Mouse (Mus musculus) testis, adult 2 months (tissue): Measurements from ENCODE around the gene Ube2l3. TPM values are rescaled to one million over a fixed set of nuclear protein-coding genes. Genes with fewer than 3 reads are reported as not detected.

ENCODE experiments used
- H3K27ac ChIP-seq: fragments of 200-500 bp; 2 replicates; pipeline ENCODE4 v1.5.1; 2012; ENCODE audit warnings: low read depth, low read length; ENCODE audit not compliant: control insufficient read depth, insufficient read depth
- H3K27me3 ChIP-seq: fragments of 200-500 bp; 2 replicates; pipeline ENCODE4 v1.6.1; 2012; ENCODE audit warnings: mild to moderate bottlenecking, low read length, moderate library complexity; ENCODE audit not compliant: control insufficient read depth, insufficient read depth
- H3K36me3 ChIP-seq: fragments of 200-500 bp; 2 replicates; pipeline ENCODE4 v1.6.1; 2012; ENCODE audit warnings: mild to moderate bottlenecking, low read length; ENCODE audit not compliant: control insufficient read depth, insufficient read depth
- H3K4me1 ChIP-seq: fragments of 200-500 bp; 2 replicates; pipeline ENCODE4 v1.6.1; 2012; ENCODE audit warnings: low read length; ENCODE audit not compliant: control insufficient read depth, insufficient read depth
- H3K4me3 ChIP-seq: fragments of 200-500 bp; 2 replicates; pipeline ENCODE4 v1.5.1; 2012; ENCODE audit warnings: low read depth, mild to moderate bottlenecking, low read length, moderate library complexity, mixed read lengths; ENCODE audit not compliant: control insufficient read depth
- CTCF ChIP-seq: fragments of 200-500 bp; IDR thresholded peaks from 2 replicates; pipeline ENCODE4 v1.5.1; 2012; ENCODE audit warnings: low read depth, mild to moderate bottlenecking, inconsistent platforms, low read length, moderate library complexity; ENCODE audit not compliant: control insufficient read depth, insufficient read depth, insufficient replicate concordance
- POLR2A ChIP-seq: fragments of 200-500 bp; IDR thresholded peaks from 2 replicates; pipeline ENCODE4 v1.6.1; 2012; ENCODE audit warnings: low read depth, mild to moderate bottlenecking, inconsistent platforms, low read length, moderate library complexity; ENCODE audit not compliant: control insufficient read depth
- polyA plus RNA-seq: library from polyadenylated mRNA; depleted of rRNA; stranded (reverse); fragments of >200 nt; gene quantifications from 2 replicates; pipeline ENCODE4 v1.2.3, GENCODE M21; 2012; rRNA removed

Ube2l3 gene
- polyA plus RNA-seq, 1 experiment, result 80.1 TPM

DNA sequence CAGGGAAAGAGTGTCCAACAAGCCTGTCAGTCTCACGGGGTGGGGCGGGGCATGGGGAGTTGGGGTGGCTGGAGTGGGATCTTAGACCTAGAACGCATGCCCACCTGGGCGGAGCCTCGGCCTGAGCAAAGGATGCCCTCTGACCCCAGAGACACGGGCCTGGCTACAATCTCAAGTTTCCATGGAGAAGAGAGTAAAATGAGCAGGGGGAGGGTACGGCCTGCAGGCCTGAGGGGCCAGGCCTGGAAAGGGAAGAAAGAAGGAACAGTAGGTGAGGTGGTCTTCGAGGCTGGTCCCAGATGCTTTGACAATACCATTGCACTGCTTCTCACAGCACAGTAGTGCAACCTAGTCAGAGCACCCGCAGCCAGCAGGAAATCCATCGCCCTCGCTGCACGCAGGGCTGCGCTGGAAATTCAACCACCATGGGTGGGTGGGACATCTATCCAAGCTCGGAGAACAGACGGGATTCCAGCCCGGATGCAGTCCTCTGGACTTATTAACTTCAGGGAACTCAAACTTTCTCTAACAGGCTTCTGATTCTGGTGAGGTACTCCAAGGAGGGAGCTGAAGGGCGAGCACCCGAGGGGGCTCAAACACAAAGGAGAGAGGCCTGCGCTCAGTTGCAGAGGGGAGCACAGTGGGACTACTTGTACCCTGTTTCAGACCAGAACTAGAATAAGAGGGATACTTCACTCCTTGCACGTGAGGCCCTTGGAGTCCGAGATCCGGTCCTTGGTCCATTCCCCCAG is 78.2 kb downstream of the Ube2l3 start:
- H3K4me3 ChIP-seq, result peak overlapping the region; percentile 71
- H3K4me1 ChIP-seq, result peaks cover 12% of the 10 kb centered on the region
- no peaks in the 10 kb centered on the region for H3K36me3 ChIP-seq
- TF ChIP-seq POLR2A (no peak), CTCF (no peak)
- H3K27ac ChIP-seq, result no peak overlapping the region
- H3K27me3 ChIP-seq, result no peaks in the 10 kb centered on the region

DNA sequence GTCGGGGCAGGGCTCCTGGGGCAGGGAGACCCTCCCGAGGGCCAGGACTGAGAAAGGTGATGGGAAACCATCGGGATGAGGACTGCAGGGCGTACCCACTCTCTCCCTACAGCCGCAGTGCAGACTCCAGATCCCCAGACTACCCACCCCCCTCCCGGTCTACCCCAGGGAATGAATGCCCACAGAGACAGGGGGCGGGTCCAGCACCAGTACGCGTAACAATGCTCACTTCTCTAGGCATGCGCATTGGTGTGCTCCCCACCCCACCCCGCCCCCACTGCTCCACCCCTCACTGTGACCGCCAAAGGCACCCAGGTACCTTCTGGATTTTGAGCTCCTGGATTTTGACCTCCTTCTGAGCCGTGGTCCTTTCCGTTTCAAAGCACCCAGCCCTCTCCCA is 80.9 kb downstream of the Ube2l3 start:
- peaks cover 12% of the 10 kb centered on the region for H3K4me1 ChIP-seq
- H3K27me3 ChIP-seq, result no peaks in the 10 kb centered on the region
- H3K4me3 ChIP-seq, result peak overlapping the region; percentile 86
- H3K36me3 ChIP-seq, result no peaks in the 10 kb centered on the region
- TF ChIP-seq POLR2A (peak; percentile 85; the same call in 1 of the 2 replicates), CTCF (no peak)
- H3K27ac ChIP-seq, result peak overlapping the region; percentile 69

DNA sequence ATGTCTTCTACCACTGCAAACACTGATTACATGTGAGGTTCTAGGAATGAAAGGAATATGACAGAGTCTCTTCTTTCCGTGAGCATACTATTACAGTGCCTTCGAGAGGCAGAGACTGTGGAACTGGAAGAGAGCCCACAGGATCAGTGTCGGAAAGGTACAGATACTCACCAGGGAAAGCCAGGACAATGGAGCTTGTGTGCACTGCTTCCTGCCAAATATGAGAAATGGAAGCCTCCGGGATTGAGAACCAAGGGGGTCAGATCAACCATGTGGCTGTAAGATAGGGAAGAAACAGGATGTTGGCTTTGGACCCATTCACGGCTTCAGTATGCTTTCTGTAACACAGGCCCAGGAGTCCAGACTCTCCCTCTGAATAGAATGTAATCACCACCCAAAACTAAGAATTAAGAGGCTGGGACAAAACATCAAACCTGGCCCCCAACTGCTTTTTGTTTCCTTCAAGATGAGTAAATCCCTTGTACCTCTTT is 85.1 kb downstream of the Ube2l3 start:
- TF ChIP-seq POLR2A (no peak), CTCF (no peak)
- no peaks in the 10 kb centered on the region for H3K27me3 ChIP-seq
- no peak overlapping the region for H3K4me3 ChIP-seq
- peaks cover 3% of the 10 kb centered on the region for H3K4me1 ChIP-seq
- no peak overlapping the region for H3K27ac ChIP-seq
- no peaks in the 10 kb centered on the region for H3K36me3 ChIP-seq

DNA sequence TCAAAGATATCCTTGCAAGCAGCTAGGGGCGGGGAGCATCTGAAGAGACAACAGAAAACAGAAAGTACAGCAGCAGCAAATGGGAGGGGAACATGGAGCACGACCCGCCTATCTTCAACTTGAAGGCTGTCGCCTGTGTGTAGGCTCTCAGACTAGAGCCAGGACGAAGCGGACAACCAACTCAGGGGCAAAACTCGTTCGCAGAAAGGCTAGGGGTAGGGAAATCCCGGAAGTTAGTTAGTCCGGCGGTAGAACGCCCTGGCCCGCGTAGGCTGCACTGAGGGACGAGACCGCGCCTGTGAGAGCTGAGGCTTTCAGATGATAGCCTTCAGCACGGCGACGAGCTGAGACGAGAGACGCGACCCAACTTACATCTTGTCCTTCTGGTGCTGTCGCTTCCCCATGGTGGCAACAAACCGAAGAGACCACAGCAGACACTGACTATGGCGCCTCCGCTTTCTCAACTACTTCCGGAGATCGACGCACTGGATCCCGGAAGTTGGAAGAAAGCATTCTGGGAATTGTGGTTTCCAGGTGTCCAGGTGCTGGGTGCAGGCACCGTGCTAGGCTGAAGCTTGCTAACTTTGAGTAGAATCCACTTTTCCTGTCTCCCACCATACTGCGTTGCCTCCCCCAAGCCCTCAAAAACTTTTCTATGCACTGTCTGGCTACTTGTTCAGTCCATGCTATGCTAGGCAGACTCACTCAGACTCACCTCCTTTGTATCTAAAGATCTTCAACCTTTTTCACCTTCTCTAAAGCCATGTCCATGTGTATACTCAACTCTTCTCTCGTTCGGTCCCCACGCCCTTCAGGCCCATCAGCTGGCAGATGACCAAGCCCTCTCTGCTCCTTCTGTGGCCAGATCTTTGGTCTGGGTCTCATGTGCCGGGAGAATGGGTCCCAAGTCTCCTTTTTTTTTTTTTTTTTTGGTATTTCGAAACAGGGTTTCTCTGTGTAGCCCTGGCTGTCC is 91.4 kb downstream of the Ube2l3 start, which contains the start of gene Ppil2:
Gene Ppil2 (minus strand): TSS at position 487 of the 973 bp plus-strand sequence.
- Histone ChIP-seq H3K27me3 (no peaks in the 10 kb centered on the region), H3K4me1 (peaks cover 2% of the 10 kb centered on the region), H3K4me3 (peak within 1 kb of the TSS; percentile 93), H3K36me3 (no peaks in the 10 kb centered on the region; the same call in 1 of the 2 replicates), H3K27ac (peak within 1 kb of the TSS; percentile 84)
- TF ChIP-seq POLR2A (peak; percentile 78), CTCF (no peak)

DNA sequence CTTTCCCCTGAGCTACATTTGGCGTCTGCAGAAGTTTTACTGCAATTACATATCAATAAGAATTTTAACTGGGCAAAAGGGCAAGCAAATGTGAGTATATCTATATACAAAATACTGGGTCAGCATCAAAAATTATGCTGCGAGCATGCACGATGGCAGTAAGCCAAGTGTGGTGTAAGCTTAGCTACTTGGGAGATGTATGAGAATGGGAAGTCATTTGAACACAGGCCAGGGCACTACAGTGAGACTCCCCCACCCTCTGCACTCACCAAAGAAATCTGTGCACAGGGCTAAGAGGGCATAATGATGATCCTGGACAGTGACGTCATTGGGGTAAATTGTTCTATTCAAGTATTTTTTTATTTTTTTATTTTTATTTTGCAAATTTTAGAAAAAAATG is 97.8 kb downstream of the Ube2l3 start:
- Histone ChIP-seq H3K36me3 (no peaks in the 10 kb centered on the region; the same call in 1 of the 2 replicates), H3K27ac (no peak overlapping the region)
- TF ChIP-seq POLR2A (no peak), CTCF (no peak)

DNA sequence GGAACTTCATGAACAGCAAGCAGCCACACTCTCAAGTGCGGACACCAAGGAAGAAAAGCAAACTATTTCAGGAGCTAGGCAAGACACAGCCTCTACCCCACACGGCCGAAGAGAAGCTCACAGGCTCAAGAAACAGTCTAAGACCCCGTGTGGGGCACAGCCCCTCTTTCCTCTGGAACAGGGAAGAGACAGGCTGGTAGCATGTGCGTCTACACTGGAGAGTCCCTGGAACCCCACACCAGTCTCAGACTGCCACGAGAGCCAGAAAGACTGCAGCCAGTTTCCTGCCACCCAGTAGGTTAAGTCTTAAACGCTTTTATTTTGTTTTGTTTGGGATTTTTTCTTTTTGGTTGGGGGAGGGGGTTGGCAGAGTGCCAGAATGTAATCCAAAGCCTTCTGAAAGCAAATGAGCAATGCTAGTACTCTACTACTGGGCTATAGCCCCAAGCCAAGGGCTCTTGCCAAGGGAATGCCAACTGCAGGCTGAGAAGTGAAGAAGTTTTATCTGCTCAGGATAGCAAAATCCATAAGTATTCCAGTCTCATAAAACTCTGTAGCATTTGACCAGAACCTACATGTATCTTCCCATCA is 99.7 kb downstream of the Ube2l3 start:
- no peak overlapping the region for H3K4me3 ChIP-seq
- no peak overlapping the region for H3K27ac ChIP-seq
- H3K27me3 ChIP-seq, result no peaks in the 10 kb centered on the region
- H3K36me3 ChIP-seq, result no peaks in the 10 kb centered on the region; the same call in 1 of the 2 replicates
- no peak for TF ChIP-seq POLR2A
- TF ChIP-seq CTCF, result no peak
- no peaks in the 10 kb centered on the region for H3K4me1 ChIP-seq

More for the DNA sequence above, 97.8 kb downstream of the Ube2l3 start:
- Histone ChIP-seq H3K4me1 (no peaks in the 10 kb centered on the region), H3K27me3 (no peaks in the 10 kb centered on the region), H3K4me3 (no peak overlapping the region)

Other genes starting within 250 kb of the Ube2l3 start
- 35.5 and 42.0 TPM in 2 replicates for gene Mapk1, start 219.3 kb downstream of the Ube2l3 start, polyA plus RNA-seq
- 417 and 464 TPM in 2 replicates for gene Ypel1, start 133.0 kb downstream of the Ube2l3 start, polyA plus RNA-seq
- 75.3 and 88.8 TPM in 2 replicates for gene Ppil2, start 91.4 kb downstream of the Ube2l3 start, polyA plus RNA-seq
- gene 2610318N02Rik, start 77.5 kb downstream of the Ube2l3 start, polyA plus RNA-seq, result 3,527 and 3,682 TPM in 2 replicates
- gene Sdf2l1, start 70.3 kb downstream of the Ube2l3 start, polyA plus RNA-seq, result 77.4 and 82.4 TPM in 2 replicates
- 51.5 and 58.7 TPM in 2 replicates for gene Ydjc, start 58.0 kb downstream of the Ube2l3 start, polyA plus RNA-seq
- gene Ccdc116, start 55.4 kb downstream of the Ube2l3 start, polyA plus RNA-seq, result 276 and 291 TPM in 2 replicates
- 159 and 181 TPM in 2 replicates for gene Rimbp3, start 6.0 kb upstream of the Ube2l3 start, polyA plus RNA-seq
- gene Hic2, start 30.9 kb upstream of the Ube2l3 start, polyA plus RNA-seq, result 3.8 and 4.1 TPM in 2 replicates
- 270 and 279 TPM in 2 replicates for gene Tmem191c, start 73.4 kb upstream of the Ube2l3 start, polyA plus RNA-seq
- gene Serpind1, start 128.7 kb upstream of the Ube2l3 start, polyA plus RNA-seq, result 0.10 TPM in 1 of 2 replicates, not detected in the other
- gene Snap29, start 203.3 kb upstream of the Ube2l3 start, polyA plus RNA-seq, result 7.1 and 8.3 TPM in 2 replicates
- gene Pi4ka, start 203.7 kb upstream of the Ube2l3 start, polyA plus RNA-seq, result 87.0 and 88.7 TPM in 2 replicates
- 12.1 and 15.5 TPM in 2 replicates for gene Crkl, start 249.3 kb upstream of the Ube2l3 start, polyA plus RNA-seq